Mouse (Mus musculus) heart, postnatal 0 days (tissue): Measurements from ENCODE around the gene Kmo. TPM values are rescaled to one million over a fixed set of nuclear protein-coding genes. Genes with fewer than 3 reads are reported as not detected.

Experiments
- ATAC-seq: fragments of 200-750 bp; cut with Nextera tagmentation; 2 replicates; pipeline ENCODE4 v1.8.0; 2017; ENCODE audit warnings: low read depth, moderate number of reproducible peaks, moderate library complexity; ENCODE audit not compliant: insufficient read depth
- DNase-seq: peaks from one replicate; pipeline ENCODE4 v3.0.0-alpha.2; 2016; ENCODE audit warnings: low spot score
- H3K27ac ChIP-seq: fragments of 300-500 bp; sonication (generic); 2 replicates; pipeline ENCODE4 v1.5.1; 2014; ENCODE audit warnings: low read depth, mild to moderate bottlenecking
- H3K27me3 ChIP-seq: fragments of 300-500 bp; sonication (generic); 2 replicates; pipeline ENCODE4 v1.6.1; 2014; ENCODE audit warnings: low read length, mixed read lengths; ENCODE audit not compliant: control insufficient read depth, insufficient read depth
- H3K36me3 ChIP-seq: fragments of 300-500 bp; sonication (generic); replicated peaks from 2 replicates; pipeline ENCODE4 v1.6.1; 2014; ENCODE audit warnings: low read length, mixed read lengths; ENCODE audit not compliant: control insufficient read depth, insufficient read depth
- H3K4me1 ChIP-seq: fragments of 300-500 bp; sonication (generic); 2 replicates; pipeline ENCODE4 v1.6.1; 2014; ENCODE audit warnings: antibody characterized with exemption; ENCODE audit not compliant: control insufficient read depth, insufficient read depth
- H3K4me2 ChIP-seq: fragments of 300-500 bp; sonication (generic); 2 replicates; pipeline ENCODE4 v1.6.1; 2014; ENCODE audit warnings: low read depth, mild to moderate bottlenecking, low read length, moderate library complexity
- H3K4me3 ChIP-seq: fragments of 300-500 bp; sonication (generic); 2 replicates; pipeline ENCODE4 v1.5.1; 2014; ENCODE audit warnings: low read depth, low read length
- H3K9ac ChIP-seq: fragments of 300-500 bp; sonication (generic); replicated peaks from 2 replicates; pipeline ENCODE4 v1.6.1; 2014; ENCODE audit warnings: low read depth, low read length, mixed read lengths
- H3K9me3 ChIP-seq: fragments of 300-500 bp; sonication (generic); replicated peaks from 2 replicates; pipeline ENCODE4 v1.6.1; 2016; ENCODE audit warnings: low read length; ENCODE audit not compliant: control insufficient read depth
- CTCF ChIP-seq: IDR thresholded peaks from 2 replicates; pipeline ENCODE4 v1.5.1; 2016; ENCODE audit warnings: antibody characterized with exemption, control low read depth, low read depth
- EP300 ChIP-seq: IDR thresholded peaks from 2 replicates; pipeline ENCODE4 v1.6.1; 2016; ENCODE audit warnings: antibody characterized with exemption, low read depth
- WGBS: fragments of 180-500 bp; shearing (Covaris S2); extraction: QIAGEN DNeasy Blood & Tissue Kit; methylation state at CpG from one replicate; pipeline ENCODE4 v1.1.7; 2014; 5-methylcytosine and 5-hydroxymethylcytosine counted together
- polyA plus RNA-seq: library from polyadenylated mRNA; unstranded; fragments of >200 nt; fragmentation: Nextera tagmentation; extraction: Ambion mirVana; gene quantifications from 2 replicates; pipeline ENCODE4 v1.2.1, GENCODE M21; 2015
- total RNA-seq: library from RNA; depleted of rRNA; stranded (reverse); fragments of >200 nt; gene quantifications from 2 replicates; pipeline ENCODE4 v1.2.3, GENCODE M21; 2014; ENCODE audit warnings: low replicate concordance

Gene Kmo
- total and polyA plus RNA-seq, 2 experiments from 2014 or later = 0.03 TPM; not detected in 1

DNA sequence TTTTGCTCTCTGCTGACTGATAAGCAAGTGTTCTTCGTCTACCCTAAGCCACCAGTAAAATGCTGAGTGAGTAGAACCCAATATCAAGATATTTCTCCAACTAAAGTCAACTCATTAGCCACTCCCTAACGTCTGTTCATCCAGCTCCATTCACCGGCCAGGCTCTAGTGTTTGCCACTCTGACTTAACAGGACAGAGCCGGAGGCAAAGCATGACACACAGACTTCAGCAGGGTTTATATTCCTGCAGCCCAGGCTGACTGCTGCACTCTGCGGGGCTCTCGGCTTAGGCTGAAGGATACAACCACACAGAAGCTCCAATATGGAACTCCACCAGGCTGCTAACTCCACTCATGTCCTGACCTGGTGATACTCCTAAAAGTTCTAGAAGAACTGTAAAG lies 12.9 kb upstream of the Kmo start:
- Histone ChIP-seq H3K4me1 (no peaks in the 10 kb centered on the region), H3K9ac (no peak overlapping the region), H3K27ac (no peak overlapping the region), H3K4me2 (no peak overlapping the region), H3K36me3 (peaks cover 90% of the 10 kb centered on the region), H3K9me3 (no peaks in the 10 kb centered on the region), H3K4me3 (no peak overlapping the region), H3K27me3 (no peaks in the 10 kb centered on the region)
- 89% methylated on average over 6 of the region's 6 CpGs for WGBS
- TF ChIP-seq EP300 (no peak), CTCF (no peak)
- no peak for DNase-seq
- no peak for ATAC-seq

DNA sequence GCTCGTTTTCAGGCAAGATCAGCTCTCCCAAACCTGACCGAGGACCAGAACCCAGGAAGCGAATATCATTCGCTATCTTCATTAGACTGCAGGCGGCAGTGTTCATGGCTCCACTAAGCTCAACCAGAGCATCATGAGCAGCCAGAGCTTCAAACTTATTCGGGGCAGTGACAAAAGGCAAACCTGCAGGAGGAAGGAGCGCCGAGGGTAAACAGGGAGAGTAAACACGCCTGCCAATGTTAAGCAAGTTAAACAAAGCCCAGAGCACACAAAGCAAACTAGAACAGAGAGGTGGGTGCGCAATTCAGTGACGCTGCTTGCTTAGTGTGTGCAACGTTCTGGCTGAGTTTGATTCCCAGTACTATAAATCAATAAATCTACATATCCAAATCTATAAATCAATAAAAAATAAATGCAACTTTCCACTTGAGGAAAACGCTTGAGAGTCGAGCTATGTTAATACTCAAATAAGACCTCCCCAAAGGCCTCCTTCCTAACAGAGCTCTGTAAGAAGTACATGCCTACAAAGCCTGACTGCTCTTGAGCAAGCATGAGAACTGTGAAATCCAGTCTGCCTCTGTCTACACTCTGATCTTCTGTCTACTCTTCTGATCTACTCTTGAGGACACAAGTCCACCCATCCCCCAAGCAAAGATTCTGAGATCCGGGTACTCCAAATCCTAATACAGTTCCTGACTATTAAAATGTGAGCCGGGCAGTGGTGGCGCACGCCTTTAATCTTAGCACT lies 12.2 kb upstream of the Kmo start:
- peaks cover 88% of the 10 kb centered on the region for H3K36me3 ChIP-seq
- no peak overlapping the region for H3K9ac ChIP-seq
- no peaks in the 10 kb centered on the region for H3K27me3 ChIP-seq
- DNase-seq (no peak), ATAC-seq (no peak)
- 91% methylated on average over 18 of the region's 18 CpGs for WGBS
- H3K4me3 ChIP-seq = no peak overlapping the region
- H3K27ac ChIP-seq = no peak overlapping the region
- no peaks in the 10 kb centered on the region for H3K9me3 ChIP-seq
- H3K4me2 ChIP-seq = no peak overlapping the region
- no peaks in the 10 kb centered on the region for H3K4me1 ChIP-seq
- TF ChIP-seq CTCF (no peak), EP300 (no peak)

DNA sequence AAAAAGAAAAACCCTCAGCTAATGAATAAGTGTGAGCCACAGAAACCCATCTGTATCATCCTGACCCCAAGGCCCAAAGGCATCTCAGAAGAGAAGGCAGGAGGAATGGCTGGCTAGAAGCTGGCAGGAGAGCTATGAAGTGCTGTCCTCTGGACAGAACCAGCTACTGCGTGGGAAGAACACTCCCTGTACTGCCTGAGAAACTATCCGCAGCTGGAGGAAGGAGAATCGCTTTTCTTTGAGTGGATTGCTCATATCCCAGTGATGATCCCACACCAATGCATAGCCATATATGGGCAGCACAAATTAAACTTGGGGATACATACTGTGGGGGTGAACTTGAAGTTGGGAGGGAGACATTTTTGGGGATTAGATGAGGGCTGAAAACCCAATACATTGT lies 11.5 kb upstream of the Kmo start:
- Histone ChIP-seq H3K4me1 (no peaks in the 10 kb centered on the region), H3K4me2 (no peak overlapping the region), H3K27me3 (no peaks in the 10 kb centered on the region), H3K36me3 (peaks cover 83% of the 10 kb centered on the region), H3K9me3 (no peaks in the 10 kb centered on the region), H3K9ac (no peak overlapping the region), H3K4me3 (no peak overlapping the region), H3K27ac (no peak overlapping the region)
- no peak for TF ChIP-seq EP300
- no peak for TF ChIP-seq CTCF
- 89% methylated on average over 3 of the region's 3 CpGs for WGBS
- no peak for ATAC-seq
- DNase-seq = no peak

DNA sequence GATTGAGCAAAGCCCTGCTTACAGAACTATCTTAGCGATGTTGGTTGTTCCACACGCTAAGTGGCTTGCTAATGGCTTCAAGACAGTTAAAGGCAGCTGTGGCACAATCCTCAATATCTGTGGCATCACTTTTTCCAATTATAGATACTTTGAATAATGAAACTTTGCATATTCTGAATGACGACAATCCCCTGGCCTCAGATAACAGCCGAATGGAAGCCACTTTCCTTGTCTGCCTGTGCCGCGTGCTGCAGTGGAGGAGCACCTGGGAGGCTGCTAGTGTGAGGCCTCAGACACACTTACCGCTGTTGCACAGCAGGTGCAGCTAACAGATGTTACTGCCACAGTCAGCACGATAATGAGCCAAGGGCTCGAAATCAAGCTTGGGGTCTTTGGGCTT lies 5.2 kb upstream of the Kmo start:
- no peak for ATAC-seq
- H3K4me2 ChIP-seq = no peak overlapping the region
- no peak for DNase-seq
- H3K27me3 ChIP-seq = no peaks in the 10 kb centered on the region
- no peak overlapping the region for H3K27ac ChIP-seq
- peaks cover 78% of the 10 kb centered on the region for H3K36me3 ChIP-seq
- H3K9ac ChIP-seq = no peak overlapping the region
- no peaks in the 10 kb centered on the region for H3K9me3 ChIP-seq
- no peaks in the 10 kb centered on the region for H3K4me1 ChIP-seq
- no peak for TF ChIP-seq EP300
- TF ChIP-seq CTCF = no peak
- H3K4me3 ChIP-seq = no peak overlapping the region
- 91% methylated on average over 9 of the region's 9 CpGs for WGBS

DNA sequence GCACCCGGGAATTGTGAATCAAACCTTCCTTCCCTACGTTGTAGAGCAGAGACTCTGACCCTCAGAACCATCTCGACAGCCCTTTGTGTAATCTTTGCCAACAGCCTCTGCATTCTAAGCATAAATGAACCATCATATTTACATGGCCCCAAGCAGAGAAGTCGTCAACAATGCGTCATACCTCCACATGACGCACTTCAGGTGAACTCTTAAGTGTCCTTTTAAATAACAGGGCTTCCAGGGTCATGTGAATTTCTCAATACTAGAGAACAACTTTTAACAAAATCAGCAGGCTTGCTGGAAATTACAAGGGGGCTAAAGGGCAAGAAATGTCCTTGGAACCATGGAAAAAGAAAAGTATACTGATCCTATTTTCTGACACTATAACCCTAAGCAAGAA lies 3.5 kb downstream of the Kmo start:
- WGBS = 75% methylated on average over 6 of the region's 6 CpGs
- H3K4me2 ChIP-seq = no peak overlapping the region
- no peak overlapping the region for H3K27ac ChIP-seq
- ATAC-seq (no peak), DNase-seq (no peak)
- no peaks in the 10 kb centered on the region for H3K27me3 ChIP-seq
- H3K9ac ChIP-seq = no peak overlapping the region
- H3K36me3 ChIP-seq = peaks cover 12% of the 10 kb centered on the region
- no peaks in the 10 kb centered on the region for H3K9me3 ChIP-seq
- TF ChIP-seq EP300 (no peak), CTCF (no peak)
- no peak overlapping the region for H3K4me3 ChIP-seq
- peaks cover 15% of the 10 kb centered on the region for H3K4me1 ChIP-seq
